Mouse (Mus musculus) testis, adult 2 months (tissue): ENCODE measurements around the gene Hoxa6. TPM values are rescaled to one million over a fixed set of nuclear protein-coding genes. Genes with fewer than 3 reads are reported as not detected.

ENCODE experiments used
- H3K27ac ChIP-seq: fragments of 200-500 bp; 2 replicates; pipeline ENCODE4 v1.5.1; 2012; ENCODE audit warnings: low read depth, low read length; ENCODE audit not compliant: control insufficient read depth, insufficient read depth
- H3K27me3 ChIP-seq: fragments of 200-500 bp; 2 replicates; pipeline ENCODE4 v1.6.1; 2012; ENCODE audit warnings: mild to moderate bottlenecking, low read length, moderate library complexity; ENCODE audit not compliant: control insufficient read depth, insufficient read depth
- H3K36me3 ChIP-seq: fragments of 200-500 bp; 2 replicates; pipeline ENCODE4 v1.6.1; 2012; ENCODE audit warnings: mild to moderate bottlenecking, low read length; ENCODE audit not compliant: control insufficient read depth, insufficient read depth
- H3K4me1 ChIP-seq: fragments of 200-500 bp; 2 replicates; pipeline ENCODE4 v1.6.1; 2012; ENCODE audit warnings: low read length; ENCODE audit not compliant: control insufficient read depth, insufficient read depth
- H3K4me3 ChIP-seq: fragments of 200-500 bp; 2 replicates; pipeline ENCODE4 v1.5.1; 2012; ENCODE audit warnings: low read depth, mild to moderate bottlenecking, low read length, moderate library complexity, mixed read lengths; ENCODE audit not compliant: control insufficient read depth
- CTCF ChIP-seq: fragments of 200-500 bp; IDR thresholded peaks from 2 replicates; pipeline ENCODE4 v1.5.1; 2012; ENCODE audit warnings: low read depth, mild to moderate bottlenecking, inconsistent platforms, low read length, moderate library complexity; ENCODE audit not compliant: control insufficient read depth, insufficient read depth, insufficient replicate concordance
- POLR2A ChIP-seq: fragments of 200-500 bp; IDR thresholded peaks from 2 replicates; pipeline ENCODE4 v1.6.1; 2012; ENCODE audit warnings: low read depth, mild to moderate bottlenecking, inconsistent platforms, low read length, moderate library complexity; ENCODE audit not compliant: control insufficient read depth
- polyA plus RNA-seq: library from polyadenylated mRNA; depleted of rRNA; stranded (reverse); fragments of >200 nt; gene quantifications from 2 replicates; pipeline ENCODE4 v1.2.3, GENCODE M21; 2012

Gene Hoxa6
- polyA plus RNA-seq, 1 experiment: 0.21 TPM

DNA sequence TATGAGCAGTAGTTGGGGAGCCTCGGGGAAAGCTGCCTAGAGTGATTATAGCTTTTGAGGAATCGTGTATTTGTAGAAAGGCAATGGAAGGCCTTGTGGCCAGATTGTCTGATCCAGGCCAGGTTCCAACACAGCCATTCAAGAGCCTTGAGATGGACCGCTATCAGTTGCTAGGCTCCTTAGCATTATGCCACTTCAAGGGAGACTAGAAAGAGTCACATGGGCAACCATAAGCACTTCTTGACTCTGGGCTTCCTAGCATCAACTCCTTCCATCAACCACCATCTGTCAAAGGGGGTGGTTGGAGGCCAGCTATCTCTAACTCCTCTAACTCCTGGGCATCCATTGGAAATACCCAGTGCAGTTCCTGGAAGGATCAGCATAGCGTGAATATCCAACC is 41.3 kb upstream of the Hoxa6 start:
- Histone ChIP-seq H3K27ac (no peak overlapping the region), H3K27me3 (peaks cover 26% of the 10 kb centered on the region), H3K4me1 (peaks cover 15% of the 10 kb centered on the region), H3K36me3 (no peaks in the 10 kb centered on the region), H3K4me3 (no peak overlapping the region)
- TF ChIP-seq POLR2A (no peak), CTCF (no peak)

DNA sequence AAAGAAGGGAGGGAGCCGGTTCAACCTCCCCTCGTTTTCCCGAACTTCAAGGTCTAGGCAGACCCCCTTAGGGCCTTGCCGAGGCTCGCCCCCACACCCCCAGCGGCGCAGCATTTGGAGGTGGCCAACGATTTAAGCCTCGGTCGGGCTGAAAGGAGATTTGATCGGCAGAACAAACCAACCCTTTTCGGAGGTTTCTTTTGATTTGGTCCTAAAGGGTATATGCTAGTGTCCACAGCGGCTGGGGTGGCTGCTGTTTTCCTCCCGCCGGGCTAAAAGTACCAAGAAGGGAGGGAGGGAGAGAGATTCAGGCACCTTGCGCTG is 40.9 kb upstream of the Hoxa6 start:
- Histone ChIP-seq H3K27ac (no peak overlapping the region), H3K4me3 (no peak overlapping the region), H3K4me1 (peaks cover 15% of the 10 kb centered on the region), H3K36me3 (no peaks in the 10 kb centered on the region), H3K27me3 (peaks cover 28% of the 10 kb centered on the region)
- TF ChIP-seq POLR2A: no peak
- no peak for TF ChIP-seq CTCF

GRCm38 (mm10) chr6:52248638-52249414 is 40.3 kb upstream of the Hoxa6 start:
- no peaks in the 10 kb centered on the region for H3K36me3 ChIP-seq
- H3K4me3 ChIP-seq: no peak overlapping the region
- H3K4me1 ChIP-seq: peaks cover 17% of the 10 kb centered on the region
- H3K27me3 ChIP-seq: peaks cover 30% of the 10 kb centered on the region
- H3K27ac ChIP-seq: no peak overlapping the region
- TF ChIP-seq POLR2A: no peak
- no peak for TF ChIP-seq CTCF

DNA sequence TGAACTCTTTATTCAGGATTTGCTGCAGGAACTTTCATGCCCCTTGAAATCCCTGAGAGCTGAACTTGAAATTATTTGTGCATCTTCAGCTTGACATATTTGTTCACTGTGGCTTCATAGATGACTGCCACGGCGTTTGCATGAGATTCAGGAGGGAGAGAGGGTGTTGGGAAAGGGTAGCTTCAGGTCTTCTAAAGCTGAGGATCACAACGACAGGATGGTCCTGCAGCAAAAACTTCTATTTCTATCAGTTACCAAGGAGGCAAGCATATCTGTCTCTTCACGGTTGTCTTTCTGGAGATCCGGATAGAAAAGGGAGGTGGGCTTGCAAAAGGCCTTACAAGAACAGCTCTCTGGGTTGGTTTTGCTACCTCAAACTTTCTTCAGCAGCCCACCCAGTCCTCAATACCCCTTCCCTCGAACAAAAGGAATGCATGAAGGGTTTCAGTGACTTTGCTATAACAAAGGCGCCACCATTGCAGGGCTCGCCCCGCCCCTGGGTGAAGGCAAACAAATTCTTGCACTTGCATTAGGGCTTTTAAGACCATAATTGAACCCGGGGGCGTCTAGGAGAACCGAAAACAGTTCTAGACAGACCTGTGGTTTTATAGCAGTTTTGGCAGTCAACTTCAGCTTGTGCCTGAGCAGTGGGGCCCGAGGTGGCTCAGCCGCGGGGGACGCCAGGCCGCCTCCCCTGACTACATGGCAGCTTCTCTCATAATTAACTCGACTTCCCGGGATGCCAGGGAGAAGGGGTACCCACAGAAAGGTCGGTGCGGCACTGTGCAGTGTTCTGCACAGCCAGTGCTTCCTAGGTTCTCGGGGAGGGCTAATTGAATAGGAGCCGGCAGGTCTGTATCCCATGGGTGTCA is 39.5 kb upstream of the Hoxa6 start:
- H3K27me3 ChIP-seq: peaks cover 32% of the 10 kb centered on the region
- TF ChIP-seq POLR2A: no peak
- no peak for TF ChIP-seq CTCF
- H3K27ac ChIP-seq: no peak overlapping the region
- H3K4me1 ChIP-seq: peaks cover 13% of the 10 kb centered on the region
- no peak overlapping the region for H3K4me3 ChIP-seq
- H3K36me3 ChIP-seq: no peaks in the 10 kb centered on the region

GRCm38 (mm10) chr6:52246916-52247315 is 38.4 kb upstream of the Hoxa6 start:
- Histone ChIP-seq H3K4me1 (peaks cover 8% of the 10 kb centered on the region; the same call in 1 of the 2 replicates), H3K36me3 (no peaks in the 10 kb centered on the region), H3K27me3 (peaks cover 27% of the 10 kb centered on the region), H3K27ac (no peak overlapping the region), H3K4me3 (no peak overlapping the region)
- TF ChIP-seq POLR2A (no peak), CTCF (no peak)

- no peak for TF ChIP-seq CTCF
- no peak for TF ChIP-seq POLR2A
- H3K4me1 ChIP-seq: peaks cover 8% of the 10 kb centered on the region; the same call in 1 of the 2 replicates
- no peak overlapping the region for H3K27ac ChIP-seq
- H3K36me3 ChIP-seq: no peaks in the 10 kb centered on the region
- H3K4me3 ChIP-seq: no peak overlapping the region
- H3K27me3 ChIP-seq: peaks cover 27% of the 10 kb centered on the region
These were observed 37.9 kb upstream of the Hoxa6 start for GRCm38 (mm10) chr6:52246403-52246803.

- H3K27me3 ChIP-seq: peaks cover 27% of the 10 kb centered on the region
- H3K36me3 ChIP-seq: no peaks in the 10 kb centered on the region
- H3K27ac ChIP-seq: no peak within 1 kb of the TSS
- TF ChIP-seq POLR2A: no peak
- peaks cover 8% of the 10 kb centered on the region; the same call in 1 of the 2 replicates for H3K4me1 ChIP-seq
- no peak within 1 kb of the TSS; the same call in 1 of the 2 replicates for H3K4me3 ChIP-seq
These were observed 37.2 kb upstream of the Hoxa6 start, which contains the start of gene Hoxa11 for GRCm38 (mm10) chr6:52245757-52246142. TSS of gene Hoxa11 (minus strand) at chr6:52245810.
